Mouse (Mus musculus) intestine, postnatal 0 days (tissue): ENCODE results near the gene Rtp2. TPM values are rescaled to one million over a fixed set of nuclear protein-coding genes. Genes with fewer than 3 reads are reported as not detected.

Experiments used
- ATAC-seq: fragments of 200-750 bp; cut with Nextera tagmentation; 2 replicates; pipeline ENCODE4 v1.8.0; 2017; ENCODE audit warnings: mild to moderate bottlenecking, moderate TSS enrichment, moderate library complexity
- H3K27ac ChIP-seq: fragments of 300-500 bp; sonication (generic); 2 replicates; pipeline ENCODE4 v1.5.1; 2014; ENCODE audit warnings: mild to moderate bottlenecking, low read depth, low read length, moderate library complexity
- H3K27me3 ChIP-seq: fragments of 300-500 bp; sonication (generic); replicated peaks from 2 replicates; pipeline ENCODE4 v1.6.1; 2014; ENCODE audit warnings: low read length, mixed read lengths; ENCODE audit not compliant: control insufficient read depth, insufficient read depth
- H3K36me3 ChIP-seq: fragments of 300-500 bp; sonication (generic); 2 replicates; pipeline ENCODE4 v1.6.1; 2014; ENCODE audit warnings: mild to moderate bottlenecking, moderate library complexity; ENCODE audit not compliant: control insufficient read depth, insufficient read depth
- H3K4me1 ChIP-seq: fragments of 300-500 bp; sonication (generic); replicated peaks from 2 replicates; pipeline ENCODE4 v1.6.1; 2014; ENCODE audit warnings: antibody characterized with exemption, low read length, mixed read lengths; ENCODE audit not compliant: control insufficient read depth, insufficient read depth
- H3K4me2 ChIP-seq: fragments of 300-500 bp; sonication (generic); replicated peaks from 2 replicates; pipeline ENCODE4 v1.6.1; 2014; ENCODE audit warnings: low read depth, mild to moderate bottlenecking, moderate library complexity
- H3K4me3 ChIP-seq: fragments of 300-500 bp; sonication (generic); 2 replicates; pipeline ENCODE4 v1.5.1; 2014; ENCODE audit warnings: low read depth, low read length
- H3K9ac ChIP-seq: fragments of 300-500 bp; sonication (generic); 2 replicates; pipeline ENCODE4 v1.6.1; 2014; ENCODE audit warnings: mild to moderate bottlenecking, low read depth, low read length
- H3K9me3 ChIP-seq: fragments of 300-500 bp; sonication (generic); 2 replicates; pipeline ENCODE4 v1.6.1; 2016; ENCODE audit warnings: mixed run types; ENCODE audit not compliant: control insufficient read depth
- CTCF ChIP-seq: sonication (generic); IDR thresholded peaks from 2 replicates; pipeline ENCODE4 v1.5.1; 2016; ENCODE audit warnings: low read depth, mild to moderate bottlenecking, control low read depth, antibody characterized with exemption, moderate library complexity
- WGBS: fragments of 180-500 bp; shearing (Covaris S2); extraction: QIAGEN DNeasy Blood & Tissue Kit; methylation state at CpG from one replicate; pipeline ENCODE4 v1.1.7; 2014; 5-methylcytosine and 5-hydroxymethylcytosine counted together
- polyA plus RNA-seq: library from polyadenylated mRNA; unstranded; fragments of >200 nt; fragmentation: Nextera tagmentation; extraction: Ambion mirVana; gene quantifications from 2 replicates; pipeline ENCODE4 v1.2.1, GENCODE M21; 2015

The Rtp2 gene
- polyA plus RNA-seq, 1 experiment from 2014 or later = not detected

- no peaks in the 10 kb centered on the region for H3K27me3 ChIP-seq
- H3K4me3 ChIP-seq = no peak overlapping the region
- TF ChIP-seq CTCF = no peak
- H3K4me1 ChIP-seq = no peaks in the 10 kb centered on the region
- H3K36me3 ChIP-seq = no peaks in the 10 kb centered on the region
- H3K27ac ChIP-seq = no peak overlapping the region
- no peak overlapping the region for H3K4me2 ChIP-seq
- no peaks in the 10 kb centered on the region for H3K9me3 ChIP-seq
- 65% methylated on average over 18 of the region's 18 CpGs for WGBS
- no peak overlapping the region for H3K9ac ChIP-seq
- ATAC-seq = no peak
These were observed 919 bp downstream of the Rtp2 start for GRCm38 (mm10) chr16:23931275-23931674.

- WGBS = 86% methylated on average over 3 of the region's 3 CpGs
- Histone ChIP-seq H3K9ac (no peak overlapping the region), H3K36me3 (no peaks in the 10 kb centered on the region), H3K4me1 (no peaks in the 10 kb centered on the region), H3K27ac (no peak overlapping the region), H3K9me3 (no peaks in the 10 kb centered on the region), H3K27me3 (no peaks in the 10 kb centered on the region), H3K4me2 (no peak overlapping the region), H3K4me3 (no peak overlapping the region)
- no peak for ATAC-seq
- no peak for TF ChIP-seq CTCF
These were observed 1.6 kb downstream of the Rtp2 start for GRCm38 (mm10) chr16:23930426-23931073.

GRCm38 (mm10) chr16:23927301-23928114, 4.7 kb downstream of the Rtp2 start:
- H3K9ac ChIP-seq = no peak overlapping the region
- no peak overlapping the region for H3K4me2 ChIP-seq
- no peak overlapping the region for H3K27ac ChIP-seq
- H3K9me3 ChIP-seq = no peaks in the 10 kb centered on the region
- no peak overlapping the region for H3K4me3 ChIP-seq
- no peaks in the 10 kb centered on the region for H3K4me1 ChIP-seq
- ATAC-seq = no peak
- TF ChIP-seq CTCF = no peak
- WGBS = 88% methylated on average over 33 of the region's 33 CpGs
- H3K36me3 ChIP-seq = no peaks in the 10 kb centered on the region
- H3K27me3 ChIP-seq = no peaks in the 10 kb centered on the region

GRCm38 (mm10) chr16:23922906-23923305, 9.3 kb downstream of the Rtp2 start:
- Histone ChIP-seq H3K4me1 (no peaks in the 10 kb centered on the region), H3K27ac (no peak overlapping the region), H3K4me3 (no peak overlapping the region), H3K36me3 (no peaks in the 10 kb centered on the region), H3K27me3 (no peaks in the 10 kb centered on the region), H3K4me2 (no peak overlapping the region), H3K9ac (no peak overlapping the region), H3K9me3 (no peaks in the 10 kb centered on the region)
- TF ChIP-seq CTCF = no peak
- WGBS = 82% methylated on average over 1 of the region's 1 CpGs
- ATAC-seq = no peak

- H3K27ac ChIP-seq = no peak overlapping the region
- no peak overlapping the region for H3K9ac ChIP-seq
- no peak for ATAC-seq
- H3K4me1 ChIP-seq = no peaks in the 10 kb centered on the region
- H3K27me3 ChIP-seq = no peaks in the 10 kb centered on the region
- H3K36me3 ChIP-seq = no peaks in the 10 kb centered on the region
- no peaks in the 10 kb centered on the region for H3K9me3 ChIP-seq
- WGBS = 72% methylated on average over 5 of the region's 5 CpGs
- no peak overlapping the region for H3K4me2 ChIP-seq
- no peak for TF ChIP-seq CTCF
- no peak overlapping the region for H3K4me3 ChIP-seq
These were observed 10.5 kb downstream of the Rtp2 start for GRCm38 (mm10) chr16:23921697-23922096.

- WGBS = 41% methylated on average over 2 of the region's 2 CpGs
These were observed 12.8 kb downstream of the Rtp2 start for GRCm38 (mm10) chr16:23919418-23919817.

More at GRCm38 (mm10) chr16:23919418-23919817, 12.8 kb downstream of the Rtp2 start:
- Histone ChIP-seq H3K4me2 (no peak overlapping the region), H3K27ac (no peak overlapping the region), H3K4me3 (no peak overlapping the region), H3K9ac (no peak overlapping the region), H3K9me3 (no peaks in the 10 kb centered on the region), H3K27me3 (no peaks in the 10 kb centered on the region), H3K36me3 (no peaks in the 10 kb centered on the region), H3K4me1 (no peaks in the 10 kb centered on the region)
- ATAC-seq = no peak
- TF ChIP-seq CTCF = no peak
